Mouse (Mus musculus) limb, embryonic 15.5 days (tissue): Measurements from ENCODE around the gene Ndc80. TPM values are rescaled to one million over a fixed set of nuclear protein-coding genes. Genes with fewer than 3 reads are reported as not detected.
A peak's percentile ranks its signal among the peaks of the same experiment; 100 is the strongest.

Experiments used
- ATAC-seq: fragments of 200-750 bp; cut with Nextera tagmentation; 2 replicates; pipeline ENCODE4 v1.8.0; 2017; ENCODE audit warnings: low read depth, moderate TSS enrichment; ENCODE audit not compliant: insufficient number of reproducible peaks, low FRiP score, low TSS enrichment
- H3K27ac ChIP-seq: fragments of 300-500 bp; sonication (generic); 2 replicates; pipeline ENCODE4 v1.5.1; 2015; ENCODE audit warnings: moderate library complexity, mild to moderate bottlenecking, inconsistent platforms
- H3K27me3 ChIP-seq: fragments of 300-500 bp; sonication (generic); 2 replicates; pipeline ENCODE4 v1.6.1; 2015; ENCODE audit warnings: inconsistent platforms
- H3K36me3 ChIP-seq: fragments of 300-500 bp; sonication (generic); 2 replicates; pipeline ENCODE4 v1.6.1; 2015; ENCODE audit warnings: inconsistent platforms
- H3K4me1 ChIP-seq: fragments of 300-500 bp; sonication (generic); 2 replicates; pipeline ENCODE4 v1.6.1; 2015; ENCODE audit warnings: inconsistent platforms
- H3K4me2 ChIP-seq: fragments of 300-500 bp; sonication (generic); 2 replicates; pipeline ENCODE4 v1.6.1; 2015; ENCODE audit warnings: mild to moderate bottlenecking, inconsistent platforms
- H3K4me3 ChIP-seq: fragments of 300-500 bp; sonication (generic); 2 replicates; pipeline ENCODE4 v1.5.1; 2015; ENCODE audit warnings: mild to moderate bottlenecking, inconsistent platforms
- H3K9ac ChIP-seq: fragments of 300-500 bp; sonication (generic); 2 replicates; pipeline ENCODE4 v1.6.1; 2015; ENCODE audit warnings: inconsistent platforms
- H3K9me3 ChIP-seq: fragments of 300-500 bp; sonication (generic); 2 replicates; pipeline ENCODE4 v1.6.1; 2016; ENCODE audit warnings: inconsistent platforms
- WGBS: fragments of 180-500 bp; shearing (Covaris S2); methylation state at CpG from one replicate; pipeline ENCODE4 v1.1.7; 2015; 5-methylcytosine and 5-hydroxymethylcytosine counted together
- polyA plus RNA-seq: library from polyadenylated mRNA; unstranded; fragments of >200 nt; fragmentation: Nextera tagmentation; extraction: Ambion mirVana; gene quantifications from 2 replicates; pipeline ENCODE4 v1.2.1, GENCODE M21; 2015

Ndc80 gene
- polyA plus RNA-seq, 1 experiment from 2014 or later = 36.7 TPM

- H3K9me3 ChIP-seq = no peaks in the 10 kb centered on the region
- no peaks in the 10 kb centered on the region for H3K27me3 ChIP-seq
- H3K4me2 ChIP-seq = no peak overlapping the region
- H3K36me3 ChIP-seq = peaks cover 66% of the 10 kb centered on the region
- ATAC-seq = no peak
- H3K4me3 ChIP-seq = no peak overlapping the region
- H3K27ac ChIP-seq = no peak overlapping the region
- WGBS = 87% methylated on average over 8 of the region's 8 CpGs
- no peaks in the 10 kb centered on the region for H3K4me1 ChIP-seq
- H3K9ac ChIP-seq = no peak overlapping the region
Measured at GRCm38 (mm10) chr17:71506832-71507231, 19.8 kb downstream of the Ndc80 start.

GRCm38 (mm10) chr17:71495784-71496183 is 30.9 kb downstream of the Ndc80 start:
- no peak overlapping the region for H3K9ac ChIP-seq
- peaks cover 48% of the 10 kb centered on the region for H3K36me3 ChIP-seq
- ATAC-seq = no peak
- H3K4me2 ChIP-seq = no peak overlapping the region
- H3K27ac ChIP-seq = no peak overlapping the region
- no peaks in the 10 kb centered on the region for H3K27me3 ChIP-seq
- no peak overlapping the region for H3K4me3 ChIP-seq
- H3K9me3 ChIP-seq = no peaks in the 10 kb centered on the region
- WGBS = 88% methylated on average over 4 of the region's 4 CpGs
- no peaks in the 10 kb centered on the region for H3K4me1 ChIP-seq

GRCm38 (mm10) chr17:71491332-71491686 is 35.3 kb downstream of the Ndc80 start:
- Histone ChIP-seq H3K27ac (no peak overlapping the region), H3K36me3 (peaks cover 11% of the 10 kb centered on the region), H3K4me3 (no peak overlapping the region), H3K9me3 (no peaks in the 10 kb centered on the region), H3K27me3 (no peaks in the 10 kb centered on the region), H3K4me2 (no peak overlapping the region), H3K4me1 (peaks cover 4% of the 10 kb centered on the region), H3K9ac (no peak overlapping the region)
- 58% methylated on average over 4 of the region's 4 CpGs for WGBS
- no peak for ATAC-seq

- no peaks in the 10 kb centered on the region for H3K9me3 ChIP-seq
- no peak overlapping the region for H3K4me2 ChIP-seq
- peaks cover 7% of the 10 kb centered on the region for H3K36me3 ChIP-seq
- peaks cover 9% of the 10 kb centered on the region for H3K4me1 ChIP-seq
- no peak for ATAC-seq
- 83% methylated on average over 9 of the region's 9 CpGs for WGBS
- H3K27me3 ChIP-seq = no peaks in the 10 kb centered on the region
- no peak overlapping the region for H3K27ac ChIP-seq
- H3K9ac ChIP-seq = no peak overlapping the region
- H3K4me3 ChIP-seq = no peak overlapping the region
Measured at GRCm38 (mm10) chr17:71490666-71491331, 35.9 kb downstream of the Ndc80 start.

GRCm38 (mm10) chr17:71489703-71490461 is 36.8 kb downstream of the Ndc80 start:
- no peak overlapping the region for H3K4me3 ChIP-seq
- WGBS = 84% methylated on average over 9 of the region's 9 CpGs
- H3K27me3 ChIP-seq = no peaks in the 10 kb centered on the region
- no peak for ATAC-seq
- H3K4me1 ChIP-seq = peaks cover 14% of the 10 kb centered on the region
- H3K36me3 ChIP-seq = no peaks in the 10 kb centered on the region
- no peaks in the 10 kb centered on the region for H3K9me3 ChIP-seq
- H3K9ac ChIP-seq = no peak overlapping the region
- H3K27ac ChIP-seq = no peak overlapping the region
- no peak overlapping the region for H3K4me2 ChIP-seq

- Histone ChIP-seq H3K4me1 (peaks cover 14% of the 10 kb centered on the region), H3K4me2 (peak overlapping the region; percentile 34), H3K9ac (no peak overlapping the region), H3K36me3 (no peaks in the 10 kb centered on the region), H3K4me3 (peak overlapping the region; percentile 19), H3K9me3 (no peaks in the 10 kb centered on the region), H3K27me3 (no peaks in the 10 kb centered on the region), H3K27ac (peak overlapping the region; percentile 76)
- no peak for ATAC-seq
- 7% methylated on average over 8 of the region's 8 CpGs for WGBS
Measured at GRCm38 (mm10) chr17:71486231-71486851, 40.3 kb downstream of the Ndc80 start.

- Histone ChIP-seq H3K9ac (0 out of 2 replicates have a peak overlapping the region, but pooled peaks have one; percentile 10), H3K4me3 (peak overlapping the region; percentile 19), H3K4me2 (peak overlapping the region; percentile 34), H3K4me1 (peaks cover 14% of the 10 kb centered on the region), H3K9me3 (no peaks in the 10 kb centered on the region), H3K36me3 (no peaks in the 10 kb centered on the region), H3K27me3 (no peaks in the 10 kb centered on the region), H3K27ac (peak overlapping the region; percentile 76)
- WGBS = 23% methylated on average over 12 of the region's 12 CpGs
- ATAC-seq = no peak; the same call in 1 of the 2 replicates
Measured at GRCm38 (mm10) chr17:71485791-71486230, 40.8 kb downstream of the Ndc80 start.

GRCm38 (mm10) chr17:71484711-71485110 is 41.9 kb downstream of the Ndc80 start:
- Histone ChIP-seq H3K4me1 (peaks cover 14% of the 10 kb centered on the region), H3K9ac (no peak overlapping the region), H3K4me2 (no peak overlapping the region), H3K27me3 (no peaks in the 10 kb centered on the region), H3K27ac (no peak overlapping the region), H3K9me3 (no peaks in the 10 kb centered on the region), H3K4me3 (no peak overlapping the region), H3K36me3 (no peaks in the 10 kb centered on the region)
- no peak for ATAC-seq
- 93% methylated on average over 5 of the region's 5 CpGs for WGBS

- WGBS = 87% methylated on average over 7 of the region's 7 CpGs
- no peak overlapping the region for H3K27ac ChIP-seq
- no peaks in the 10 kb centered on the region for H3K27me3 ChIP-seq
- H3K4me3 ChIP-seq = no peak overlapping the region
- H3K4me1 ChIP-seq = peaks cover 14% of the 10 kb centered on the region
- H3K9me3 ChIP-seq = no peaks in the 10 kb centered on the region
- ATAC-seq = no peak
- H3K4me2 ChIP-seq = no peak overlapping the region
- no peaks in the 10 kb centered on the region for H3K36me3 ChIP-seq
- H3K9ac ChIP-seq = no peak overlapping the region
Measured at GRCm38 (mm10) chr17:71483418-71484060, 43.1 kb downstream of the Ndc80 start.

- ATAC-seq = no peak
- H3K4me1 ChIP-seq = peaks cover 2% of the 10 kb centered on the region; the same call in 1 of the 2 replicates
- H3K36me3 ChIP-seq = no peaks in the 10 kb centered on the region
- H3K9me3 ChIP-seq = no peaks in the 10 kb centered on the region
- no peak overlapping the region for H3K4me2 ChIP-seq
- 33% methylated on average over 5 of the region's 5 CpGs for WGBS
- H3K9ac ChIP-seq = no peak overlapping the region
- H3K27ac ChIP-seq = no peak overlapping the region
- H3K4me3 ChIP-seq = no peak overlapping the region
- no peaks in the 10 kb centered on the region for H3K27me3 ChIP-seq
Measured at GRCm38 (mm10) chr17:71479381-71479901, 47.2 kb downstream of the Ndc80 start.

- 96% methylated on average over 8 of the region's 8 CpGs for WGBS
- Histone ChIP-seq H3K27me3 (no peaks in the 10 kb centered on the region), H3K4me2 (no peak overlapping the region), H3K9ac (no peak overlapping the region), H3K27ac (no peak overlapping the region), H3K4me1 (peaks cover 10% of the 10 kb centered on the region), H3K9me3 (no peaks in the 10 kb centered on the region), H3K4me3 (no peak overlapping the region), H3K36me3 (no peaks in the 10 kb centered on the region)
- no peak for ATAC-seq
Measured at GRCm38 (mm10) chr17:71477481-71477880, 49.2 kb downstream of the Ndc80 start.
